Mouse (Mus musculus) forebrain, postnatal 0 days (tissue): ENCODE results near the gene Xpo4. TPM values are rescaled to one million over a fixed set of nuclear protein-coding genes. Genes with fewer than 3 reads are reported as not detected.
"Not testable (repeated sequence)": the region's sequence is repeated elsewhere in the genome, so short reads cannot be mapped to it uniquely, and the experiment has no call there.

Experiments used
- ATAC-seq: fragments of 200-750 bp; cut with Nextera tagmentation; 2 replicates; pipeline ENCODE4 v1.8.0; 2017; ENCODE audit warnings: mild to moderate bottlenecking, moderate library complexity
- DNase-seq: peaks from one replicate; pipeline ENCODE4 v3.0.0-alpha.2; 2015
- H3K27ac ChIP-seq: fragments of 300-500 bp; sonication (generic); 2 replicates; pipeline ENCODE4 v1.5.1; 2014; ENCODE audit warnings: low read depth, mild to moderate bottlenecking, antibody characterized with exemption, low read length, moderate library complexity, mixed read lengths
- H3K27me3 ChIP-seq: fragments of 300-500 bp; sonication (generic); 2 replicates; pipeline ENCODE4 v1.6.1; 2014; ENCODE audit warnings: mild to moderate bottlenecking, low read length, mixed read lengths; ENCODE audit not compliant: insufficient read depth
- H3K36me3 ChIP-seq: fragments of 300-500 bp; sonication (generic); 2 replicates; pipeline ENCODE4 v1.6.1; 2014; ENCODE audit warnings: mild to moderate bottlenecking, moderate library complexity; ENCODE audit not compliant: insufficient read depth
- H3K4me1 ChIP-seq: fragments of 300-500 bp; sonication (generic); 2 replicates; pipeline ENCODE4 v1.6.1; 2014; ENCODE audit warnings: antibody characterized with exemption; ENCODE audit not compliant: insufficient read depth
- H3K4me2 ChIP-seq: fragments of 300-500 bp; sonication (generic); 2 replicates; pipeline ENCODE4 v1.6.1; 2014; ENCODE audit warnings: low read depth, mild to moderate bottlenecking, moderate library complexity
- H3K4me3 ChIP-seq: fragments of 300-500 bp; sonication (generic); 2 replicates; pipeline ENCODE4 v1.5.1; 2014; ENCODE audit warnings: low read depth, low read length, mixed read lengths
- H3K9ac ChIP-seq: fragments of 300-500 bp; sonication (generic); 2 replicates; pipeline ENCODE4 v1.6.1; 2014; ENCODE audit warnings: mild to moderate bottlenecking
- H3K9me3 ChIP-seq: fragments of 300-500 bp; sonication (generic); 2 replicates; pipeline ENCODE4 v1.6.1; 2016; ENCODE audit warnings: low read length
- CTCF ChIP-seq: sonication (generic); IDR thresholded peaks from 2 replicates; pipeline ENCODE4 v1.5.1; 2016; ENCODE audit warnings: antibody characterized with exemption, control low read depth, low read depth
- WGBS: fragments of 180-500 bp; shearing (Covaris S2); extraction: QIAGEN DNeasy Blood & Tissue Kit; methylation state at CpG from one replicate; pipeline ENCODE4 v1.1.7; 2014; 5-methylcytosine and 5-hydroxymethylcytosine counted together
- polyA plus RNA-seq: library from polyadenylated mRNA; unstranded; fragments of >200 nt; fragmentation: Nextera tagmentation; extraction: Ambion mirVana; gene quantifications from 2 replicates; pipeline ENCODE4 v1.2.1, GENCODE M21; 2015
- total RNA-seq: library from RNA; depleted of rRNA; stranded (reverse); fragments of >200 nt; gene quantifications from 2 replicates; pipeline ENCODE4 v1.2.3, GENCODE M21; 2014

Gene Xpo4
- total and polyA plus RNA-seq, 2 experiments from 2014 or later = 8.5 to 18.9 TPM

- H3K9ac ChIP-seq = no peak overlapping the region
- H3K27ac ChIP-seq = no peak overlapping the region
- no peaks in the 10 kb centered on the region for H3K9me3 ChIP-seq
- DNase-seq = no peak
- H3K4me2 ChIP-seq = no peak overlapping the region
- TF ChIP-seq CTCF = no peak
- WGBS = 88% methylated on average over 16 of the region's 16 CpGs
- no peak overlapping the region for H3K4me3 ChIP-seq
- H3K4me1 ChIP-seq = no peaks in the 10 kb centered on the region
- H3K27me3 ChIP-seq = no peaks in the 10 kb centered on the region
- no peak for ATAC-seq
- peaks cover 7% of the 10 kb centered on the region for H3K36me3 ChIP-seq
Measured at GRCm38 (mm10) chr14:57694246-57694645, 29.0 kb upstream of the Xpo4 start.

DNA sequence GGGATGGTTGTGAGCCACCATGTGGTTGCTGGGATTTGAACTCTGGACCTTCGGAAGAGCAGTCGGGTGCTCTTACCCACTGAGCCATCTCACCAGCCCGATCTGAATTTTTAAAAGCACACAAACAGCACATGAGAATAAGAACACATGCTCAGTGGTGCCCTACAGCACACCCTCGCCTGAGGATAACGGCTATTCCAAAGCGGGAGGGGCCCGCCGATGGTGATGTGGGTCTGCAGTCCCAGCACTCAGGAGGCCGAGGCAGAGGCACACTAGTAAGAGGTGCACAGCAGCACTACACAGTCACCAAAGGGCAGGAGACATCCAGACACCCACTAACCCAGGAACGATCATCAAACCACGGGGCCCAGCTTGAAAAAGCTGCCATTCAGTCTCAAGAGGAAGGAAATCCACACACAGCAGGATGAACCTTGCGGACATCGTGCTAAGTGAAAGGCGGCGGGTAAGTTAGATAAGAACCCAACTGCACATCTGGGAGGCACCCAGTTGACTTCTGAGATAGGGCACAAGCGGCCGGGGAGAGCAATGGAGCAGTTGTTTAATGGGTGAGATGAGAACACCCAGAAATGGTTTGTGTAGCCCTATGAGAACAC lies 27.4 kb upstream of the Xpo4 start:
- H3K36me3 ChIP-seq = peaks cover 8% of the 10 kb centered on the region
- WGBS = 93% methylated on average over 17 of the region's 17 CpGs

GRCm38 (mm10) chr14:57691316-57691715 lies 26.1 kb upstream of the Xpo4 start:
- 94% methylated on average over 24 of the region's 24 CpGs for WGBS
- TF ChIP-seq CTCF = no peak
- ATAC-seq = no peak
- Histone ChIP-seq H3K36me3 (peaks cover 8% of the 10 kb centered on the region), H3K27me3 (no peaks in the 10 kb centered on the region), H3K27ac (no peak overlapping the region), H3K4me3 (no peak overlapping the region), H3K4me2 (no peak overlapping the region), H3K9ac (no peak overlapping the region), H3K4me1 (no peaks in the 10 kb centered on the region), H3K9me3 (no peaks in the 10 kb centered on the region)
- no peak for DNase-seq

More for the DNA sequence above, 27.4 kb upstream of the Xpo4 start:
- H3K27me3 ChIP-seq = no peaks in the 10 kb centered on the region
- H3K9me3 ChIP-seq = no peaks in the 10 kb centered on the region
- no peak overlapping the region for H3K4me3 ChIP-seq
- no peak overlapping the region for H3K27ac ChIP-seq
- TF ChIP-seq CTCF = no peak
- H3K4me1 ChIP-seq = no peaks in the 10 kb centered on the region
- DNase-seq (no peak), ATAC-seq (no peak)
- no peak overlapping the region for H3K4me2 ChIP-seq
- no peak overlapping the region for H3K9ac ChIP-seq

GRCm38 (mm10) chr14:57690681-57691080 lies 25.5 kb upstream of the Xpo4 start:
- Histone ChIP-seq H3K27me3 (no peaks in the 10 kb centered on the region), H3K9ac (no peak overlapping the region), H3K9me3 (no peaks in the 10 kb centered on the region), H3K27ac (no peak overlapping the region), H3K4me1 (no peaks in the 10 kb centered on the region), H3K36me3 (peaks cover 3% of the 10 kb centered on the region), H3K4me2 (no peak overlapping the region), H3K4me3 (no peak overlapping the region)
- 94% methylated on average over 8 of the region's 8 CpGs for WGBS
- ATAC-seq (no peak), DNase-seq (no peak)
- TF ChIP-seq CTCF = no peak

DNA sequence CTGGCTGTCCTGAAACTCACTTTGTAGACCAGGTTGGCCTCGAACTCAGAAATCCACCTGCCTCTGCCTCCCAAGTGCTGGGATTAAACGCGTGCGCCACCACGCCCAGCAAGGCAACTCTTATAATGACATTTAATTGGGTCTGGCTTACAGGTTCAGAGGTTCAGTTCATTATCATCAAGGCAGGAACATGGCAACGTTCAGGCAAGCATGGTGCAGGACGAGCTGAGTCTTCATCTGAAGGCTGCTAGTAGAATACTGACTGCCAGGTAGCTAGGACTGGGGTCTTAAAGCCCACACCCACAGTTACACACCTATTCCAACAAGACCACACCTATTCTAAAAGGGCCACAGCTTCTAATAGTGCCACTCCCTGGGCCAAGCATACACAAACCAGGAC lies 22.8 kb upstream of the Xpo4 start:
- H3K4me2 ChIP-seq, H3K27me3 ChIP-seq, H3K9me3 ChIP-seq, H3K9ac ChIP-seq, DNase-seq, H3K4me3 ChIP-seq, ATAC-seq, H3K4me1 ChIP-seq, H3K27ac ChIP-seq, H3K36me3 ChIP-seq: not testable (repeated sequence)
- WGBS = 89% methylated on average over 7 of the region's 7 CpGs

- no peak overlapping the region for H3K4me3 ChIP-seq
- no peaks in the 10 kb centered on the region for H3K4me1 ChIP-seq
- H3K27ac ChIP-seq = no peak overlapping the region
- H3K27me3 ChIP-seq = no peaks in the 10 kb centered on the region
- ATAC-seq (no peak), DNase-seq (no peak)
- H3K9ac ChIP-seq = no peak overlapping the region
- no peak overlapping the region for H3K4me2 ChIP-seq
- no peak for TF ChIP-seq CTCF
- WGBS = 86% methylated on average over 5 of the region's 5 CpGs
- peaks cover 2% of the 10 kb centered on the region; the same call in 1 of the 2 replicates for H3K36me3 ChIP-seq
- H3K9me3 ChIP-seq = no peaks in the 10 kb centered on the region
Measured at GRCm38 (mm10) chr14:57687441-57687840, 22.2 kb upstream of the Xpo4 start.

- TF ChIP-seq CTCF = no peak
- Histone ChIP-seq H3K4me1 (no peaks in the 10 kb centered on the region), H3K4me3 (no peak overlapping the region), H3K27me3 (no peaks in the 10 kb centered on the region), H3K36me3 (peaks cover 2% of the 10 kb centered on the region; the same call in 1 of the 2 replicates), H3K27ac (no peak overlapping the region), H3K4me2 (no peak overlapping the region), H3K9me3 (no peaks in the 10 kb centered on the region), H3K9ac (no peak overlapping the region)
- no peak for DNase-seq
- 93% methylated on average over 6 of the region's 6 CpGs for WGBS
- no peak for ATAC-seq
Measured at GRCm38 (mm10) chr14:57686647-57687046, 21.4 kb upstream of the Xpo4 start.
